Mouse (Mus musculus): ENCODE measurements around the gene Calcoco1. TPM values are rescaled to one million over a fixed set of nuclear protein-coding genes. Genes with fewer than 3 reads are reported as not detected.

The Calcoco1 gene
- 10 to 100 TPM; 67.7 to 70.2 TPM for total RNA-seq (2021)
- long read RNA-seq, experiment 1, transcript Calcoco1-201 (15 exons, 2,824 nt) = major isoform, 83 of 107 reads
- long read RNA-seq, experiment 1, partial matches to known transcripts = 9 of 107 reads
- long read RNA-seq, experiment 1, other reads (novel, unspliced or antisense) = 11 of 107 reads
- long read RNA-seq, experiment 2, transcript Calcoco1-201 (15 exons, 2,824 nt) = major isoform, 95 of 122 reads
- long read RNA-seq, experiment 2, partial matches to known transcripts = 8 of 122 reads
- long read RNA-seq, experiment 2, other reads (novel, unspliced or antisense) = 17 of 122 reads

DNA sequence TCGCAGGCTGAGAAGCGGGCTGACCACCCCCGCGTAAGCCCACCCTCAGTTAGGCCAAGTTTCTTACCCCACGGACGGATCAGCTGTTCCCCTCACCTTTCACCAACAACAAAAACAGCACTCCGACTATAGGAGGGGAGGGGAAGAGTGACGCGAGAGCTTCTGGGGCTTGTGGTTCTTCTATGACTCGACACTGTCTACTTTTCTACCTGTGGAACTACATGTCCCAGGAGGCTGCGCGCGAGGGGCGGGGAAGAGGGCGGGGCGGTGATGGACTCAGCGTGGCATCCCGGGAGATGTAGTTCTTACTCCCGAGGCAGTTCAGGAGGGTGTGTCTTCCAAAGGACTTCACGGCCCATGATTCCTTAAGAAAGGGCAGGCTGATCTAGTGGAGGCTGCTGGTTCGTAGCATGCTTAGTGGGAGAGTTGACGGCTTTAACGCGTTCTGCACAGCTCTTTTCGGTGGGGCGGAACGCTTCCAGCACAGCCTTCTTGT is at the start of gene Calcoco1:
TSS of gene Calcoco1 (minus strand) at position 199 of the 496 bp plus-strand sequence.
- intact Hi-C loops (cut with DNase I) = no loop called here

DNA sequence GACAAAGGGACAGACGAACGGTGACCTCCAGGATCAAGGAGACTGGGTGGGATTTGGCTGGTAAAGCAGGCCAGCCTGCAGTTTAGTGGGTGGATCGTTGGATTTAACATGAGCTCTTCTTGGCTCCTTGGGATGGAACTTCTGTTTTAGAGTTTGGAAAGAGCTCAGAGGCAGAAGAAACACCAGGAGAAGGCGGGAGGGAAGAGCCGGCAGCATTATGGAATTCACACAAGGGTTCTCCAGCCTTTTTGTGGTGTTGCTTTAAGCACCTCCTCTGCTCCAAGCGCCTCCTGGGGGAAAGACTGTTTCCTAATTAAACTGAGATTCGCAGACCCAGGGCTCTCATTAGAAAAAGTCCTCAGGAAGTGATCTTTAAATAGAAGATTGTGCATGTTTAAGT is 48.9 kb upstream of the Calcoco1 start:
- no peak for DNase-seq
- Histone ChIP-seq H3K4me3 (no peak overlapping the region), H3K27ac (no peak overlapping the region)
- TF ChIP-seq CTCF (IDR thresholded peaks at IDR 0.05) = no peak
- intact Hi-C loops (cut with DNase I) = no loop called here

More for the DNA sequence above, at the start of gene Calcoco1:
- peak; percentile 97 for DNase-seq
- H3K27ac ChIP-seq = peak within 1 kb of the TSS; percentile 94
- no peak for TF ChIP-seq CTCF (IDR thresholded peaks at IDR 0.05)
- H3K4me3 ChIP-seq = peak within 1 kb of the TSS; percentile 75

DNA sequence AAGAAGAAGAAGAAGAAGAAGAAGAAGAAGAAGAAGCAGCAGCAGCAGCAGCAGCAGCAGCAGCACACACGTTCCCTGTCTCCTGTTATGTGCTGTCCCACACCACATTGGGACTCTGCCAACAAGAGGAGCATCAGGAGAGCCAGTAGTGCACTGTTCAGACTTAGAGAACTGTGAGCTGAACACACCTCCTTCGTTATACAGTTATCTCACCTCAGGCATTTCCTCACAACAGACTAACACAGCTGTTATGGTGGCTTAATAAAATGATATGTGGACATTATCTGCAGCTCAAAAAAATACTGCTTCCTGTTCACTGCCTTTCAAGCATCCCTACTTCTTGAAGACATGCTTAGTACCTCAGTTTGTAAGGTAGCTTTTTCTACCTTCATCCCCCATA is 43.2 kb upstream of the Calcoco1 start:
- intact Hi-C loops (cut with DNase I) = no loop called here
- no peak for DNase-seq
- H3K27ac ChIP-seq = no peak overlapping the region
- TF ChIP-seq CTCF (IDR thresholded peaks at IDR 0.05) = no peak
- H3K4me3 ChIP-seq = no peak overlapping the region

DNA sequence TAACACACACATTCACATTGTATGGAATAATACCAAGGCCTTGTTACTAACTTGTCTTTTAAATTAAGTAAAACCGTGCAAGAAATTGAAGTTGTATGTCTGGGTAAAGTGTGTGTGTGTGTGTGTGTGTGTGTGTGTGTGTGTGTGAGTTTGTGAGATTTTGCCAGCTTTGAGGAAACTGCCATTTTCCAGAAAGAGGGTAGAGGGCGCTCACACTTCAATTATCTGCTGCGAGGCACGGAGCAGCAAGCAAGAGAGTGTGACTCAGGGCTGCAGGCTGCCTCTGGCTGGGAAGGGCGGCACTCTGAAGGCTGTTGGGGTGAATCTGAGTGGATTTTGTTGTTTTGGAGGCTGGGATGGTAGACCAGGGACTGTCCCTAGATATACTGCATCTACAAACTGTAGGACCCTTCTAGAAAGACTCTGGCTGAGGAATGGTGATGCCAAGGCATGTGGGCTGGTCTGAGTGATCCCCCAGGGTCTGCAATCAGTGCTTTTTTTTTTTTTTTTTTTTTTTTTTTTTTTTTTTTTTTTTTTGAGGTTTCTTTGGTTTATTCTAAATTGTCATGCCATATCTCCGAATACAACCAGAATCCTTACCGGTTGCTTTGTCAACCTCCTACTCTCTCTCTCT is 39.9 kb upstream of the Calcoco1 start:
- TF ChIP-seq CTCF (IDR thresholded peaks at IDR 0.05) = peak; percentile 64
- Histone ChIP-seq H3K4me3 (no peak overlapping the region), H3K27ac (no peak overlapping the region)
- intact Hi-C loops (cut with DNase I) = loop anchor here (2.0 to 5.0 kb wide), 2 partner anchors 180 to 415 kb away; no protein-coding TSS in a partner anchor
- DNase-seq = peak; percentile 70

DNA sequence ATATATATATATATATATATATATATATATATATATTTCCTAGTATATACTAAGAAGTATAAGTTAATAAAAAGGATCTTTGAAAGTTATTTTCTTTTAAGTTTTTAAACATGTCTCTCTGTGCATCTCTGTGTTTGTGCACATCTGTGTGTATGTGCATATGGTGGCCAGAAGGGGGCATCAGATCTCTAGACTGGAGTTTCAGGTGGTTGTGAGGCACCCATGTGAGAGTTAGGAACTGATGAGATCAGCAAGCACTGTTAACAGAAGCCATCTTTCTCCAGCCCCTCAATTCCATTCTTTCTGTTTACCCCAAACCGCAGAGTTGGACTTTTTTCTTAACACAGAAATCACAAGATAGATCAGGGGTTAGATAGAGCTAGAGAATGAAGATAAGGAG is 35.7 kb upstream of the Calcoco1 start:
- H3K4me3 ChIP-seq = no peak overlapping the region
- DNase-seq = no peak
- intact Hi-C loops (cut with DNase I) = loop anchor here (10.0 kb wide), 1 partner anchor 557 kb away; the partner anchor contains the start of gene Gpr84
- H3K27ac ChIP-seq = no peak overlapping the region
- no peak for TF ChIP-seq CTCF (IDR thresholded peaks at IDR 0.05)

DNA sequence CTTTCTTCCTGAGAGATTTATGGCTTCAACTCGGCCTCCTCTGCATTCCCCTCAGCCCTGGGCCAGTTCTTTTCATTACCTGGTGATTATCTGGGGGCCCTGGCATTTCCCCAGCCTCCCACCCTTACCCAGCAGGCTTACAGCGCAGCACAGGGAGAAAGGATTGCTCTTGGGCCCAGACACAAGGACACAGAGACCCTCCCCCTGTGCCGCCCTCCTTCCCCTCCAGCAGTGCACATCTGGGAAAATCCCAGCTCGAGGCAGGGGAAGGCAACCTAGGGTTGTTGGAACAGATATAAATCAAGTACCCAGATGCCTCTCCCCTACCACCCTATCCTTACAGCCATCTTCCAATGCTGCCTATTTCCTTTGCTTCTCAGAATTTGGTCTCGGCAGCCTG is 33.1 kb upstream of the Calcoco1 start:
- intact Hi-C loops (cut with DNase I) = loop anchor here (10.0 kb wide), 1 partner anchor 560 kb away; the partner anchor contains the start of gene Gpr84
- TF ChIP-seq CTCF (IDR thresholded peaks at IDR 0.05) = no peak
- DNase-seq = no peak
- Histone ChIP-seq H3K4me3 (no peak overlapping the region), H3K27ac (no peak overlapping the region)

DNA sequence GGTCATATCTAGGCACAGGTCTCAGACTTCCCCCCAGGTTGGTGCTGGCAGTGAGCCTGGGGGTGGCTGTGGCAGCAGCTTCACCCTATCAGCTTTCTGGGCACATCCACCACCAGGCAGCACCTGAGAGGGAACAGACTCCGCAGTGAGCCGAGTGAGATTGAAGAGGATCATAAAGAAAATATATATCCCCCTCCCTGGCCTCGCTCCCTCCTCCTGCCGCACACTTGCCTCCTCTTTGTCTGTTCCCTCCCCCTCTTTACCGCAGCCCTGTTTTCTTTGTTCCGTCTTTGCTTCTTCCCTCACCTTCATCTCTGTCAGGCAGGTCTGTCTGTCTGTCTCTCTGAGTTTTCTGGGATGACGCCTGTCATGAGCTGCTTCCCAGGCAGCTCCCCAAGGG is 32.4 kb upstream of the Calcoco1 start:
- H3K27ac ChIP-seq = no peak overlapping the region
- intact Hi-C loops (cut with DNase I) = loop anchor here (10.0 kb wide), 1 partner anchor 560 kb away; the partner anchor contains the start of gene Gpr84
- no peak for TF ChIP-seq CTCF (IDR thresholded peaks at IDR 0.05)
- H3K4me3 ChIP-seq = no peak overlapping the region
- no peak for DNase-seq

DNA sequence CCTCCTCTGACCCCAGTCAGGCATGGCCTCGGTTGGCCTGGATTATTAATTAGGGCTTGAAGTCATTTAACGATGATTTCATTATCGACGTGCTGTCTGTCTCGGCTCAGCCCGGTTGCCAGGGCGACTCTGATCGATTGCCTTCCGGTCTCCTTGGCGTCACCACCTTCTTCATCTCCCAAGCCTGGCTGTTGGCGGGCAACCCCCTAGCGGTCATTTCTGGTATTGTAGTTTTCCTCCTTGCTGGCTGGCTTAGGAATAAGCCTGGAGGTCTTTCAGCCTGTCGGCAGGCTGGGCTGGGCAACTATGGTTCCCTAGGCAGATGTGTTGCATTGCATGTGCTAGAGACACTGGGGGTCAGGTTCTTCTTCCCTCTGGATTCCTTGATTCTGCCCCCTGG is 31.2 kb upstream of the Calcoco1 start:
- TF ChIP-seq CTCF (IDR thresholded peaks at IDR 0.05) = peak; percentile 69
- Histone ChIP-seq H3K4me3 (no peak overlapping the region), H3K27ac (no peak overlapping the region)
- DNase-seq = peak; percentile 33
- intact Hi-C loops (cut with DNase I) = loop anchor here (10.0 kb wide), 1 partner anchor 562 kb away; the partner anchor contains the start of gene Gpr84

DNA sequence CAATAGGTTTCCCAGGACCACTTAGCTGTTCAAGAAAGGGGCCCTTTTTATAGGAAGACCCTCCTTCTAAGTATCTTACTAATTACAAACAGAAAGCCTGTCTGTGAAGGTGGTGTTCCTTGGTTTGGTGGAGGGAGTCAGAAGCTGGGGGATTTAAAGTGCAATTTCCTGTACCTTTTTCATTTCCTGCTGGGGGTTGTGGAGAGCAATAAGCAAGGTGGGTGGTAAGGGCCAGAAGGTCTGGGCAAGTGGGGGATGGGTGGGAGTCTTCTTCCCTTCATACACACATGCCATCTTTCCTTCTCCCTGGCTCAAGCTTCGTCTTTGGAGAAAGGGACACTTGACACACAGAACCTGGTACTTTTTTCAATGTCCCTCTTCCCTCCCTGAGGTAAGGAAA is 30.2 kb upstream of the Calcoco1 start:
- DNase-seq = no peak
- no peak overlapping the region for H3K27ac ChIP-seq
- no peak overlapping the region for H3K4me3 ChIP-seq
- TF ChIP-seq CTCF (IDR thresholded peaks at IDR 0.05) = no peak
- intact Hi-C loops (cut with DNase I) = loop anchor here (10.0 kb wide), 1 partner anchor 563 kb away; the partner anchor contains the start of gene Gpr84

DNA sequence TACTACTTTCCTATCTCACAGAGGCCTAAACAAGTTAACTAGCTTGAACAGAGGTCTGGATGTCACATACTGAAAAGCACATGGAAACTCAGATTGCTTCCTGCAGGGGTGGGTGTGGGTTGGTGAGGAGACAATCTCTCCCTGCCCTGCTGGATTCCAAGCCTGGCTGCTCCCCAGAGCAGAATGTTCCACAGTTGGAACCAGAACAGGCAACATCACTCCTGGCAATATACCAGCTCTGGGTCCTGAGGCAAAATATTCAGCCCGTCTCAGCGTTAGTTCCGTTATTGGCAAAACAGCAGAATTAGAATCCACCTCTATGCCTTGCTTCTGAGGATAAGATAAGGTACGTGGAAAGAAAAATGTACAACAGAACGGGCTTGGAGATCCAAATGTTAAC is 28.3 kb upstream of the Calcoco1 start:
- H3K4me3 ChIP-seq = no peak overlapping the region
- TF ChIP-seq CTCF (IDR thresholded peaks at IDR 0.05) = no peak
- intact Hi-C loops (cut with DNase I) = loop anchor here (10.0 kb wide), 1 partner anchor 565 kb away; the partner anchor contains the start of gene Gpr84
- peak; percentile 52 for DNase-seq
- H3K27ac ChIP-seq = peak overlapping the region; percentile 28; the same call in 1 of the 2 replicates

DNA sequence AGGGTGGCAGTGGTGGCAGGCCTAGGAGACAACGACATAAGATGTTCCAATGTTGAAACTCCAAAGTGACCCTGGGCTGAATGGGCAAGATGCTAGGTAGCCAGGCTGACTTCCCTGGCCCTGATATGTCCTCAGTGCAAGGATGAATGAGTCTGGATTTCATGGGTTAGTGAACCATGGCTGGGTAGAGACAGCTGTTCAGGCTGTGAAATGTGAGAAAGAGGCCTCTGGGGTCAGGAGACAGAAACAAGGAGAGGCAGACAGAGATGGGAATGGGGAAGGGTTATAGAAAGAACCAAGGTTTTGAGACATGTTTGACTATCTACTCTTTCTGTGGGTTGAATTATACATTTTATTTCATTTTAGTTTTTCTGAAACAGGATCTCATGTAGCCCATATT is 27.1 kb upstream of the Calcoco1 start:
- DNase-seq = no peak
- TF ChIP-seq CTCF (IDR thresholded peaks at IDR 0.05) = no peak
- intact Hi-C loops (cut with DNase I) = no loop called here
- Histone ChIP-seq H3K27ac (no peak overlapping the region), H3K4me3 (no peak overlapping the region)

DNA sequence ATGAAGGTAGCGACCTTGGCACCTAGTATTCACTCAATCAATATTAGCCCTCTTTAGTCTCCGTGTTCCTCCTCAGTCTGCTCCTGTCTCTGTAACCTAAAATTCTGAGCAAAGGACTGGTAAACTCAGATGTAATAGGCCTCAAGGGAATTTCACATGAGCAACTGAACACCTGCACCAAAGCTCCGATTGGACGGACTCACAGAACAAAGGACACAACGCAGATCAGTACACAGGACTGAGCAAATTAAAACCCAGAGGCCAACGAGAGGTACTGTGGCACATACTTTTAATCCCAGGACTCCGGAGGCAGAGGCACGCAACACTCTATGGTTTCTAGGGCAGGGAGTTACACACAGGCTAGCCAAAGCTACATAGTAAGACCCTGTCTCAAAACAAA is 25.9 kb upstream of the Calcoco1 start:
- no peak for DNase-seq
- no peak for TF ChIP-seq CTCF (IDR thresholded peaks at IDR 0.05)
- H3K4me3 ChIP-seq = no peak overlapping the region
- intact Hi-C loops (cut with DNase I) = no loop called here
- H3K27ac ChIP-seq = no peak overlapping the region

DNA sequence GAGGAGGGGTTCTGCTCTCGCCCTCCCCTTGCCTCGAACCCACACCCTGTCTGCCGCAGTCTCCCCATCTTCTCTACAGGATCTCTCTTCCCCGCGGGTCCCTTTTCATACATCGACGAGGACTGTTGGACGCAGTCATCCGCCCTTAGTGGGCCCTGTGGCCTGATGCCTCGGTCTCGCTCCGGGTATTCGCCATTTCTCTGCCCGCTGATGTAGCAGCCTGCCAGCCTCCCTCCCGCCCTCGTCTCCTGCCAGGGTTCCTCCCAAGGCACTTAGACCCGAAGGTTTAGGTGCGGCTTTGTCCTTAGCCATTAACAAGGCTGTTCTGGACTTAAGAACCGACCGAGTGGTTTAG is 25.3 kb upstream of the Calcoco1 start:
- Histone ChIP-seq H3K27ac (peak overlapping the region; percentile 62), H3K4me3 (peak overlapping the region; percentile 77)
- peak; percentile 33 for DNase-seq
- intact Hi-C loops (cut with DNase I) = no loop called here
- TF ChIP-seq CTCF (IDR thresholded peaks at IDR 0.05) = no peak
